Mouse (Mus musculus) midbrain, embryonic 12.5 days (tissue): Measurements from ENCODE around the gene L3mbtl4. TPM values are rescaled to one million over a fixed set of nuclear protein-coding genes. Genes with fewer than 3 reads are reported as not detected.

Source experiments
- ATAC-seq: fragments of 200-750 bp; cut with Nextera tagmentation; 2 replicates; pipeline ENCODE4 v1.8.0; 2017; ENCODE audit warnings: low read depth, moderate TSS enrichment, moderate library complexity; ENCODE audit not compliant: low FRiP score
- H3K27ac ChIP-seq: fragments of 300-500 bp; sonication (generic); replicated peaks from 2 replicates; pipeline ENCODE4 v1.5.1; 2016; ENCODE audit warnings: mild to moderate bottlenecking
- H3K27me3 ChIP-seq: fragments of 300-500 bp; sonication (generic); 2 replicates; pipeline ENCODE4 v1.6.1; 2016; ENCODE audit warnings: mild to moderate bottlenecking
- H3K36me3 ChIP-seq: fragments of 300-500 bp; sonication (generic); 2 replicates; pipeline ENCODE4 v1.6.1; 2016
- H3K4me1 ChIP-seq: fragments of 300-500 bp; sonication (generic); 2 replicates; pipeline ENCODE4 v1.6.1; 2016
- H3K4me2 ChIP-seq: fragments of 300-500 bp; sonication (generic); replicated peaks from 2 replicates; pipeline ENCODE4 v1.6.1; 2016; ENCODE audit warnings: mild to moderate bottlenecking, moderate library complexity
- H3K4me3 ChIP-seq: fragments of 300-500 bp; sonication (generic); 2 replicates; pipeline ENCODE4 v1.5.1; 2016; ENCODE audit warnings: mild to moderate bottlenecking
- H3K9ac ChIP-seq: fragments of 300-500 bp; sonication (generic); replicated peaks from 2 replicates; pipeline ENCODE4 v1.6.1; 2016; ENCODE audit warnings: mild to moderate bottlenecking, moderate library complexity
- H3K9me3 ChIP-seq: fragments of 300-500 bp; sonication (generic); 2 replicates; pipeline ENCODE4 v1.6.1; 2016; ENCODE audit warnings: mild to moderate bottlenecking
- WGBS: fragments of 180-500 bp; shearing (Covaris S2); methylation state at CpG from one replicate; pipeline ENCODE4 v1.1.7; 2016; 5-methylcytosine and 5-hydroxymethylcytosine counted together
- polyA plus RNA-seq: library from polyadenylated mRNA; unstranded; fragments of >200 nt; fragmentation: Nextera tagmentation; extraction: Ambion mirVana; gene quantifications from 2 replicates; pipeline ENCODE4 v1.2.1, GENCODE M21; 2016

Gene L3mbtl4
- polyA plus RNA-seq, 1 experiment from 2014 or later = 0.34 TPM

GRCm38 (mm10) chr17:68291713-68292364, 18.2 kb downstream of the L3mbtl4 start:
- H3K9me3 ChIP-seq = 0 out of 2 replicates have a peak, but pooled peaks cover 8% of the 10 kb centered on the region
- H3K4me3 ChIP-seq = no peak overlapping the region
- 45% methylated on average over 9 of the region's 9 CpGs for WGBS
- H3K27me3 ChIP-seq = no peaks in the 10 kb centered on the region
- H3K36me3 ChIP-seq = no peaks in the 10 kb centered on the region
- H3K9ac ChIP-seq = no peak overlapping the region
- no peak overlapping the region for H3K27ac ChIP-seq
- no peak for ATAC-seq
- H3K4me1 ChIP-seq = peaks cover 8% of the 10 kb centered on the region; the same call in 1 of the 2 replicates
- no peak overlapping the region for H3K4me2 ChIP-seq

GRCm38 (mm10) chr17:68308381-68308780, 34.8 kb downstream of the L3mbtl4 start:
- H3K4me2 ChIP-seq = no peak overlapping the region
- H3K9ac ChIP-seq = no peak overlapping the region
- no peaks in the 10 kb centered on the region for H3K4me1 ChIP-seq
- H3K4me3 ChIP-seq = no peak overlapping the region
- H3K27me3 ChIP-seq = no peaks in the 10 kb centered on the region
- H3K9me3 ChIP-seq = no peaks in the 10 kb centered on the region
- H3K36me3 ChIP-seq = no peaks in the 10 kb centered on the region
- H3K27ac ChIP-seq = no peak overlapping the region
- WGBS = 88% methylated on average over 6 of the region's 6 CpGs
- ATAC-seq = no peak

- Histone ChIP-seq H3K27ac (no peak overlapping the region), H3K9ac (no peak overlapping the region), H3K27me3 (no peaks in the 10 kb centered on the region), H3K36me3 (no peaks in the 10 kb centered on the region), H3K4me3 (no peak overlapping the region), H3K4me2 (no peak overlapping the region), H3K4me1 (no peaks in the 10 kb centered on the region), H3K9me3 (no peaks in the 10 kb centered on the region)
- 84% methylated on average over 5 of the region's 5 CpGs for WGBS
- no peak for ATAC-seq
Observed at GRCm38 (mm10) chr17:68312286-68312927, 38.8 kb downstream of the L3mbtl4 start.

GRCm38 (mm10) chr17:68320940-68321339, 47.3 kb downstream of the L3mbtl4 start:
- ATAC-seq = no peak
- Histone ChIP-seq H3K4me3 (no peak overlapping the region), H3K9me3 (no peaks in the 10 kb centered on the region), H3K4me2 (no peak overlapping the region), H3K36me3 (no peaks in the 10 kb centered on the region), H3K27me3 (no peaks in the 10 kb centered on the region), H3K4me1 (no peaks in the 10 kb centered on the region; the same call in 1 of the 2 replicates), H3K9ac (no peak overlapping the region), H3K27ac (no peak overlapping the region)
- WGBS = 90% methylated on average over 8 of the region's 8 CpGs

- H3K4me3 ChIP-seq = no peak overlapping the region
- H3K9ac ChIP-seq = no peak overlapping the region
- no peaks in the 10 kb centered on the region for H3K9me3 ChIP-seq
- no peak overlapping the region for H3K4me2 ChIP-seq
- no peak for ATAC-seq
- WGBS = 61% methylated on average over 3 of the region's 3 CpGs
- H3K36me3 ChIP-seq = no peaks in the 10 kb centered on the region
- no peaks in the 10 kb centered on the region for H3K27me3 ChIP-seq
- H3K4me1 ChIP-seq = no peaks in the 10 kb centered on the region; the same call in 1 of the 2 replicates
- H3K27ac ChIP-seq = no peak overlapping the region
Observed at GRCm38 (mm10) chr17:68322607-68323006, 49.0 kb downstream of the L3mbtl4 start.

GRCm38 (mm10) chr17:68332225-68332624, 58.6 kb downstream of the L3mbtl4 start:
- no peaks in the 10 kb centered on the region for H3K27me3 ChIP-seq
- ATAC-seq = no peak
- H3K36me3 ChIP-seq = no peaks in the 10 kb centered on the region
- H3K4me2 ChIP-seq = no peak overlapping the region
- WGBS = 81% methylated on average over 5 of the region's 5 CpGs
- H3K9ac ChIP-seq = no peak overlapping the region
- H3K4me1 ChIP-seq = no peaks in the 10 kb centered on the region
- H3K4me3 ChIP-seq = no peak overlapping the region
- no peak overlapping the region for H3K27ac ChIP-seq
- H3K9me3 ChIP-seq = no peaks in the 10 kb centered on the region

GRCm38 (mm10) chr17:68333382-68333781, 59.8 kb downstream of the L3mbtl4 start:
- Histone ChIP-seq H3K27me3 (no peaks in the 10 kb centered on the region), H3K9me3 (no peaks in the 10 kb centered on the region), H3K36me3 (no peaks in the 10 kb centered on the region), H3K4me3 (no peak overlapping the region), H3K4me2 (no peak overlapping the region), H3K27ac (no peak overlapping the region), H3K4me1 (no peaks in the 10 kb centered on the region), H3K9ac (no peak overlapping the region)
- ATAC-seq = no peak
- whole genome bisulfite sequencing = 74% methylated on average over 3 of the region's 3 CpGs

- no peak for ATAC-seq
- Histone ChIP-seq H3K36me3 (no peaks in the 10 kb centered on the region), H3K27ac (no peak overlapping the region), H3K27me3 (no peaks in the 10 kb centered on the region), H3K4me1 (no peaks in the 10 kb centered on the region), H3K4me2 (no peak overlapping the region), H3K9me3 (no peaks in the 10 kb centered on the region), H3K9ac (no peak overlapping the region), H3K4me3 (no peak overlapping the region)
- 81% methylated on average over 3 of the region's 3 CpGs for WGBS
Observed at GRCm38 (mm10) chr17:68338917-68339553, 65.4 kb downstream of the L3mbtl4 start.

- Histone ChIP-seq H3K4me1 (no peaks in the 10 kb centered on the region), H3K27ac (no peak overlapping the region), H3K9ac (no peak overlapping the region), H3K27me3 (no peaks in the 10 kb centered on the region), H3K4me3 (no peak overlapping the region), H3K9me3 (no peaks in the 10 kb centered on the region), H3K36me3 (no peaks in the 10 kb centered on the region), H3K4me2 (no peak overlapping the region)
- peak; percentile 41; the same call in 1 of the 2 replicates for ATAC-seq
- WGBS = 36% methylated on average over 1 of the region's 1 CpGs
Observed at GRCm38 (mm10) chr17:68357687-68358086, 84.1 kb downstream of the L3mbtl4 start.

- no peak overlapping the region for H3K4me2 ChIP-seq
- WGBS = 81% methylated on average over 1 of the region's 1 CpGs
- no peaks in the 10 kb centered on the region for H3K36me3 ChIP-seq
- no peak overlapping the region for H3K4me3 ChIP-seq
- ATAC-seq = no peak
- H3K9me3 ChIP-seq = no peaks in the 10 kb centered on the region
- no peak overlapping the region for H3K9ac ChIP-seq
- H3K27ac ChIP-seq = no peak overlapping the region
- no peaks in the 10 kb centered on the region for H3K4me1 ChIP-seq
- no peaks in the 10 kb centered on the region for H3K27me3 ChIP-seq
Observed at GRCm38 (mm10) chr17:68371101-68371500, 97.5 kb downstream of the L3mbtl4 start.

GRCm38 (mm10) chr17:68388481-68388880, 114.9 kb downstream of the L3mbtl4 start:
- Histone ChIP-seq H3K4me3 (no peak overlapping the region), H3K27me3 (no peaks in the 10 kb centered on the region), H3K27ac (no peak overlapping the region), H3K9ac (no peak overlapping the region), H3K9me3 (no peaks in the 10 kb centered on the region), H3K4me1 (no peaks in the 10 kb centered on the region), H3K36me3 (no peaks in the 10 kb centered on the region), H3K4me2 (no peak overlapping the region)
- 44% methylated on average over 5 of the region's 5 CpGs for WGBS
- no peak for ATAC-seq

GRCm38 (mm10) chr17:68405993-68406392, 132.4 kb downstream of the L3mbtl4 start:
- Histone ChIP-seq H3K4me3 (no peak overlapping the region), H3K4me1 (no peaks in the 10 kb centered on the region), H3K27ac (no peak overlapping the region), H3K4me2 (no peak overlapping the region), H3K9me3 (no peaks in the 10 kb centered on the region), H3K36me3 (no peaks in the 10 kb centered on the region), H3K27me3 (no peaks in the 10 kb centered on the region), H3K9ac (no peak overlapping the region)
- 59% methylated on average over 1 of the region's 1 CpGs for WGBS
- ATAC-seq = no peak
